Mouse (Mus musculus) CH12.LX (cell line): Measurements from ENCODE around the gene Fgfr2. TPM values are rescaled to one million over a fixed set of nuclear protein-coding genes. Genes with fewer than 3 reads are reported as not detected.

ENCODE experiments used
- DNase-seq: peaks from one replicate; pipeline ENCODE4 v3.0.0-alpha.2; 2013; ENCODE audit errors: extremely low read depth
- H3K27ac ChIP-seq: 2 replicates; pipeline ENCODE4 v1.5.1; 2012; ENCODE audit warnings: low read depth, mild to moderate bottlenecking, control low read depth, moderate library complexity; ENCODE audit not compliant: insufficient read depth
- H3K27me3 ChIP-seq: replicated peaks from 2 replicates; pipeline ENCODE3; 2012; ENCODE audit warnings: inconsistent platforms
- H3K36me3 ChIP-seq, 2 experiments: replicated peaks in 1 of 2; 2 replicates each; pipeline versions ENCODE3 to v1.6.1; 2012; ENCODE audit warnings: inconsistent platforms in 1 of 2, low read length in 1 of 2, mild to moderate bottlenecking in 1 of 2, mixed read lengths in 1 of 2, moderate library complexity in 1 of 2; ENCODE audit not compliant: control insufficient read depth in 1 of 2, insufficient read depth in 1 of 2
- H3K4me1 ChIP-seq, 2 experiments: 2 replicates each; pipeline ENCODE4 v1.6.1; 2012; ENCODE audit warnings: inconsistent platforms in 1 of 2, moderate library complexity in 1 of 2; ENCODE audit not compliant: insufficient read depth in 2 of 2, control insufficient read depth in 1 of 2
- H3K4me2 ChIP-seq: 2 replicates; pipeline ENCODE4 v1.6.1; 2012; ENCODE audit warnings: low read depth, mild to moderate bottlenecking, control low read depth; ENCODE audit not compliant: poor library complexity, insufficient read depth, severe bottlenecking
- H3K4me3 ChIP-seq, 3 experiments: fragments of 150-350 bp in 1 of 3; sonication (generic) in 1 of 3; replicated peaks in 1 of 3; 2 replicates each; pipeline versions ENCODE3 to v1.5.1; 2011 to 2012; ENCODE audit warnings: low read depth in 2 of 3, low read length in 2 of 3, mild to moderate bottlenecking in 2 of 3, moderate library complexity in 2 of 3, control low read depth in 1 of 3, improper control_type of control experiment in 1 of 3, inconsistent platforms in 1 of 3, mixed read lengths in 1 of 3; ENCODE audit not compliant: poor library complexity in 1 of 3
- H3K79me2 ChIP-seq: replicated peaks from 2 replicates; pipeline ENCODE4 v1.6.1; 2012; ENCODE audit warnings: mild to moderate bottlenecking, moderate library complexity; ENCODE audit not compliant: control insufficient read depth, poor library complexity, insufficient read depth, severe bottlenecking; ENCODE audit errors: extremely low read depth
- H3K9ac ChIP-seq: 2 replicates; pipeline ENCODE4 v1.6.1; 2012; ENCODE audit warnings: low read depth, mild to moderate bottlenecking, control low read depth, moderate library complexity; ENCODE audit not compliant: insufficient read depth
- H3K9me3 ChIP-seq: replicated peaks from 2 replicates; pipeline ENCODE3; 2012; ENCODE audit warnings: low read length, inconsistent platforms, mixed read lengths
- CHD2 ChIP-seq: IDR thresholded peaks from 2 replicates; pipeline ENCODE4 v1.6.1; 2011; ENCODE audit warnings: low read length, improper control_type of control experiment
- CTCF ChIP-seq, 2 experiments: IDR thresholded peaks in 1 of 2; conservative IDR thresholded peaks in 1 of 2; 2 replicates each; pipeline ENCODE4 v1.5.1; 2011 to 2012; ENCODE audit warnings: low read depth in 2 of 2, low read length in 2 of 2, improper control_type of control experiment in 1 of 2, inconsistent platforms in 1 of 2, mild to moderate bottlenecking in 1 of 2, moderate library complexity in 1 of 2
- E2F4 ChIP-seq: IDR thresholded peaks from 2 replicates; pipeline ENCODE4 v1.6.1; 2011; ENCODE audit warnings: low read depth, low read length, improper control_type of control experiment; ENCODE audit not compliant: insufficient replicate concordance
- ETS1 ChIP-seq: conservative IDR thresholded peaks from 2 replicates; pipeline ENCODE4 v1.6.1; 2012; ENCODE audit warnings: low read depth, mild to moderate bottlenecking, inconsistent platforms, low read length, improper control_type of control experiment, moderate library complexity
- IRF4 ChIP-seq: IDR thresholded peaks from 2 replicates; pipeline ENCODE4 v1.6.1; 2014; ENCODE audit warnings: low read depth, mild to moderate bottlenecking, inconsistent platforms, low read length, improper control_type of control experiment
- JUN ChIP-seq: IDR thresholded peaks from 2 replicates; pipeline ENCODE4 v1.6.1; 2011; ENCODE audit warnings: low read depth, mild to moderate bottlenecking, low read length, improper control_type of control experiment, moderate library complexity; ENCODE audit not compliant: insufficient read depth
- MEF2A ChIP-seq: IDR thresholded peaks from 2 replicates; pipeline ENCODE4 v1.6.1; 2014; ENCODE audit warnings: low read depth, mild to moderate bottlenecking, inconsistent platforms, low read length, improper control_type of control experiment, borderline replicate concordance
- MYC ChIP-seq: IDR thresholded peaks from 2 replicates; pipeline ENCODE4 v1.6.1; 2011; ENCODE audit warnings: low read depth, mild to moderate bottlenecking, improper control_type of control experiment, low read length
- TBP ChIP-seq: conservative IDR thresholded peaks from 2 replicates; pipeline ENCODE4 v1.6.1; 2011; ENCODE audit warnings: low read depth, low read length, improper control_type of control experiment
- TCF12 ChIP-seq: IDR thresholded peaks from 2 replicates; pipeline ENCODE4 v1.6.1; 2014; ENCODE audit warnings: low read depth, mild to moderate bottlenecking, inconsistent platforms, low read length, improper control_type of control experiment
- USF1 ChIP-seq: IDR thresholded peaks from 2 replicates; pipeline ENCODE4 v1.6.1; 2014; ENCODE audit warnings: low read depth, mild to moderate bottlenecking, inconsistent platforms, low read length, improper control_type of control experiment
- USF2 ChIP-seq: conservative IDR thresholded peaks from 2 replicates; pipeline ENCODE4 v1.6.1; 2011; ENCODE audit warnings: low read depth, low read length, improper control_type of control experiment
- ZC3H11A ChIP-seq: IDR thresholded peaks from 2 replicates; pipeline ENCODE4 v1.6.1; 2012; ENCODE audit warnings: low read depth, mild to moderate bottlenecking, inconsistent platforms, low read length, improper control_type of control experiment
- dilution Hi-C: fragments of 300-500 bp; cut with MboI; formaldehyde crosslinking; loops from 2 replicates; pipeline ENCODE4 v1.14.3; 2020; ENCODE audit warnings: low sequenced_read_pairs; ENCODE audit not compliant: extremely low pct_unique_long_range_greater_than_20kb, extremely low pct_ligation_motif_present
- in situ Hi-C: fragments of 300-500 bp; cut with MboI; formaldehyde crosslinking; loops from 3 replicates; pipeline ENCODE4 v1.14.3; 2019; ENCODE audit warnings: low sequenced_read_pairs, low pct_ligation_motif_present, low pct_unique_long_range_greater_than_20kb, mixed read lengths
- polyA plus RNA-seq: library from polyadenylated mRNA; unstranded; fragments of >175 nt; gene quantifications from 2 replicates; pipeline ENCODE4 v1.2.1, GENCODE M21; 2012; ENCODE audit warnings: low read depth; ENCODE audit not compliant: insufficient read length
- total RNA-seq, 2 experiments: library from RNA; depleted of rRNA; stranded (reverse); fragments of 300-350 nt in 1 of 2; fragments of >200 nt in 1 of 2; gene quantifications; 2 replicates each; pipeline ENCODE4 v1.2.3; 2012 to 2014

Gene Fgfr2
- total and polyA plus RNA-seq, 3 experiments, result not detected

- in situ Hi-C loops, result no loop called here
- no peak overlapping the region for H3K4me2 ChIP-seq
- no peak overlapping the region for H3K4me3 ChIP-seq
- dilution Hi-C loops, result no loop called here
- no peak for DNase-seq
- no peaks in the 10 kb centered on the region for H3K4me1 ChIP-seq
- peaks cover 47% of the 10 kb centered on the region for H3K27me3 ChIP-seq
- H3K9me3 ChIP-seq, result peaks cover 6% of the 10 kb centered on the region
- no peak overlapping the region for H3K27ac ChIP-seq
- TF ChIP-seq IRF4, result no peak
- TF ChIP-seq TBP, result no peak
- no peak for TF ChIP-seq MEF2A
- TF ChIP-seq USF2, result no peak
- H3K36me3 ChIP-seq, result no peaks in the 10 kb centered on the region
- no peak overlapping the region for H3K9ac ChIP-seq
- no peaks in the 10 kb centered on the region for H3K79me2 ChIP-seq
Observed at GRCm38 (mm10) chr7:131992873-131993272, 1130.3 kb downstream of the Fgfr2 start.

DNA sequence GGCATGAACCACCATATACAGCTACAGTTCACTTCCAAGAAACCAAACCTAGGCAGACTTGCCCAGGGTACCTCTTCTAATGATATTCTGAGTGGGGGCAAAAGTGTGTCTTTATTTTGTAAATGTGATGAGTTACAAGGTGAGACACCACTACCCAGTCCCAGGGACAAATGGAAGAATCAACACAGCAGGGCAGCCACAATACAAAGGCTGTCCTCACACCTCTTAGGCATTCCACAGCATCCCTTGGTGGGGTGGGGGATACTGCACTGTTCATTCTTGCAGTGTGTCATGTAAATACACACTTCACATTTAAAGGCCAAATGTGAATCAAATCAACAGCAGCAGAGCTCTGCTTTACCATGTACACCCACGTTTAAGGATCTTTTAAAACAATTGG lies 1130.9 kb downstream of the Fgfr2 start:
- H3K27ac ChIP-seq, result no peak overlapping the region
- no peak overlapping the region for H3K4me2 ChIP-seq
- no peaks in the 10 kb centered on the region for H3K79me2 ChIP-seq
- in situ Hi-C loops, result no loop called here
- no peak overlapping the region for H3K9ac ChIP-seq
- no peak for TF ChIP-seq TBP
- TF ChIP-seq, all 38 proteins: peak for 0
- Histone ChIP-seq H3K4me3 (no peak overlapping the region), H3K9me3 (peaks cover 6% of the 10 kb centered on the region), H3K36me3 (no peaks in the 10 kb centered on the region), H3K27me3 (peaks cover 53% of the 10 kb centered on the region), H3K4me1 (no peaks in the 10 kb centered on the region)
- dilution Hi-C loops, result no loop called here
- no peak for DNase-seq

- Histone ChIP-seq H3K4me1 (no peaks in the 10 kb centered on the region), H3K9me3 (no peaks in the 10 kb centered on the region), H3K4me3 (no peak overlapping the region), H3K27ac (no peak overlapping the region), H3K79me2 (no peaks in the 10 kb centered on the region), H3K9ac (no peak overlapping the region), H3K36me3 (no peaks in the 10 kb centered on the region), H3K27me3 (peaks cover 75% of the 10 kb centered on the region), H3K4me2 (no peak overlapping the region)
- no peak for TF ChIP-seq ZC3H11A
- no peak for TF ChIP-seq ETS1
- TF ChIP-seq USF1, result no peak
- no peak for TF ChIP-seq JUN
- TF ChIP-seq CTCF (conservative IDR thresholded peaks at IDR 0.05 in 1 of 2, IDR thresholded peaks at IDR 0.05 in 1 of 2; ENCODE audit: low read depth in 2 of 2, low read length in 2 of 2), result no peak
- no peak for TF ChIP-seq USF2
- no peak for TF ChIP-seq CHD2
- TF ChIP-seq MYC, result no peak
- TF ChIP-seq TCF12, result no peak
- TF ChIP-seq TBP, result no peak
- no peak for TF ChIP-seq E2F4
- TF ChIP-seq IRF4, result no peak
- in situ Hi-C loops, result no loop called here
- DNase-seq, result no peak
- dilution Hi-C loops, result no loop called here
Observed at GRCm38 (mm10) chr7:131989056-131989455, 1134.1 kb downstream of the Fgfr2 start.
